Mouse (Mus musculus) liver, embryonic 14 days (tissue): ENCODE data around the gene Gm21834. TPM values are rescaled to one million over a fixed set of nuclear protein-coding genes. Genes with fewer than 3 reads are reported as not detected.

Experiments
- polyA plus RNA-seq: library from polyadenylated mRNA; depleted of rRNA; stranded (reverse); fragments of >200 nt; gene quantifications from 2 replicates; pipeline ENCODE4 v1.2.3, GENCODE M21; 2012; rRNA removed

The Gm21834 gene
- polyA plus RNA-seq, result not detected in 2 replicates

DNA sequence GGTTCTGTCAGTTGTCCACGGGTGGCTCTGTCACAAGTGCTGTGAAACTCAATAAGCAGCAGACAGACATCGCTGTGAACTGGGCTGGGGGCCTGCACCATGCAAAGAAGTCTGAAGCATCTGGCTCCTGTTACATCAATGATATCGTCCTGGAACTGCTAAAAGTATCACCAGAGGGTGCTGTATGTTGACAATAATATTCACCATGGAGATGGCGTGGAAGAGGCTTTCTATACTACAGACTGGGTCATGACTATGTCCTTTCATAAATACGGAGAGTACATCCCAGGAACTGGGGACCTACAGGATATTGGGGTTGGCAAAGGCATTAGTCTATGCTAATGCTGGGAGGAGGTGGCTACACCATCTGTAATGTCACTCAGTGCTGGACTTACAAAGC lies at the start of gene Gm21834:
TSS of gene Gm21834 (minus strand) at position 101 of the 400 bp plus-strand sequence.

DNA sequence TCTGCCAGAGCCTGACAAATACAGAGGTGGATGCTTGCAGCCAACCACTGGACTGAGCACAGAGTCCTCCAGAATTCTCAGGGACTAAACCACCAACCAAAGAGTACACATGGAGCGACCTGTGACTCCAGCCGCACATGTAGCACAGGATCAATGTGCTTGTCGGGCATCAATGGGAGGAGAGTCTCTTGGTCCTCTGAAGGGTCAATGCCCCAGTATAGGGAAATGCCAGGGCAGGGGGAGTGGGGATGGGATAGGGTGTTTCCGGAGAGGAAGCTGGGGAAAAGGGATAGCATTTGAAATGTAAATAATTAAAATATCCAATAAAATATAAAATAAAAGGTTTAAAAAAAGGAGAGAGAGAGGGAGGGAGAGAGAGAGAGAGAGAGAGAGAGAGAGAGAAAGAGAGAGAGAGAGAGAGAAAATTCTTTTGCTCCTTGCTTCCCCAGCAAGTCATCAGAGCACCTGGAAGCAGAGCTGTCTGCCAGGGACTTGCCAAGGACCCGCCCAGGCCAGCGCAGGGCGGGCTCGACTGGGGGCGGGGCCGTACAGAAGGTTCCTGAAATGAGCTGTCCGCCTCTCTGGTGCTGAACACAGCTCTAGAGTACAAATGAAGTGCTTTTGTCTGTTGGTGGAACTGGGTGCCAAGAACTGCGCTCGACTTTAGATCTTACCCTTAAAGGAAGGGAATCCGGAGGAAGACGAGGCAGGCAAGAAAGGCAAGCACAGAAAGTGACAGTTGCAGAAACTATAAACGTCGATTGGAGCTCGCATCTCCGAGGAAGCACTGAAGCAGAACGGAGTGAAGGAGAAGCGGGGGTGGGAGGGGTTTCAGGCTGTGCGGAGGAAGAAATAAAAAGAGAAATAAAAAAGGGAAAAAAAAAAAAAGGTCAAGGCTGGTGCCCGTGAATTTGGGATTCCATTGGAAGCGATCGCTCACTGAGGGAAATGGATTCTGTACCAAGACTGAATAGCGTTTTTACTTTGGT lies 26.9 kb upstream of the Gm21834 start, which contains the start of gene Cntnap5c:
TSS of gene Cntnap5c (plus strand) at position 949 of the 989 bp plus-strand sequence.

Other genes with a start within 250 kb of the Gm21834 start
- not detected in 2 replicates for gene Vmn2r120, start 196.7 kb downstream of the Gm21834 start, polyA plus RNA-seq
- gene Cntnap5c, start 27.4 kb upstream of the Gm21834 start, polyA plus RNA-seq, result not detected in 2 replicates